Mouse (Mus musculus) embryonic facial prominence, embryonic 14.5 days (tissue): Measurements from ENCODE around the gene Cpox. TPM values are rescaled to one million over a fixed set of nuclear protein-coding genes. Genes with fewer than 3 reads are reported as not detected.
A peak's percentile ranks its signal among the peaks of the same experiment; 100 is the strongest.

Experiments used
- ATAC-seq: fragments of 200-750 bp; cut with Nextera tagmentation; 2 replicates; pipeline ENCODE4 v1.8.0; 2017; ENCODE audit warnings: low read depth, moderate number of reproducible peaks, moderate TSS enrichment
- DNase-seq: peaks from one replicate; pipeline ENCODE4 v3.0.0-alpha.2; 2015; ENCODE audit warnings: low spot score
- H3K27ac ChIP-seq: fragments of 300-500 bp; sonication (generic); replicated peaks from 2 replicates; pipeline ENCODE4 v1.5.1; 2014; ENCODE audit warnings: low read depth, mild to moderate bottlenecking, low read length, moderate library complexity
- H3K27me3 ChIP-seq: fragments of 300-500 bp; sonication (generic); replicated peaks from 2 replicates; pipeline ENCODE4 v1.6.1; 2014; ENCODE audit warnings: low read length; ENCODE audit not compliant: control insufficient read depth, insufficient read depth
- H3K36me3 ChIP-seq: fragments of 300-500 bp; sonication (generic); 2 replicates; pipeline ENCODE4 v1.6.1; 2014; ENCODE audit warnings: low read length, mixed read lengths; ENCODE audit not compliant: control insufficient read depth, insufficient read depth
- H3K4me1 ChIP-seq: fragments of 300-500 bp; sonication (generic); 2 replicates; pipeline ENCODE4 v1.6.1; 2014; ENCODE audit warnings: antibody characterized with exemption, low read length; ENCODE audit not compliant: control insufficient read depth, insufficient read depth
- H3K4me2 ChIP-seq: fragments of 300-500 bp; sonication (generic); 2 replicates; pipeline ENCODE4 v1.6.1; 2014; ENCODE audit warnings: low read depth, mild to moderate bottlenecking, low read length, moderate library complexity, mixed read lengths
- H3K4me3 ChIP-seq: fragments of 300-500 bp; sonication (generic); 2 replicates; pipeline ENCODE4 v1.5.1; 2014; ENCODE audit warnings: low read depth, mild to moderate bottlenecking, low read length
- H3K9ac ChIP-seq: fragments of 300-500 bp; sonication (generic); 2 replicates; pipeline ENCODE4 v1.6.1; 2014; ENCODE audit warnings: low read depth, mild to moderate bottlenecking, low read length, moderate library complexity, mixed read lengths
- H3K9me3 ChIP-seq: fragments of 300-500 bp; sonication (generic); 2 replicates; pipeline ENCODE4 v1.6.1; 2016; ENCODE audit warnings: low read length; ENCODE audit not compliant: control insufficient read depth
- WGBS: fragments of 180-500 bp; shearing (Covaris S2); extraction: QIAGEN DNeasy Blood & Tissue Kit; methylation state at CpG from one replicate; pipeline ENCODE4 v1.1.7; 2014; 5-methylcytosine and 5-hydroxymethylcytosine counted together
- polyA plus RNA-seq: library from polyadenylated mRNA; unstranded; fragments of >200 nt; fragmentation: Nextera tagmentation; extraction: Ambion mirVana; gene quantifications from 2 replicates; pipeline ENCODE4 v1.2.1, GENCODE M21; 2014

Cpox gene
- polyA plus RNA-seq, 1 experiment from 2014 or later = 18.0 TPM

DNA sequence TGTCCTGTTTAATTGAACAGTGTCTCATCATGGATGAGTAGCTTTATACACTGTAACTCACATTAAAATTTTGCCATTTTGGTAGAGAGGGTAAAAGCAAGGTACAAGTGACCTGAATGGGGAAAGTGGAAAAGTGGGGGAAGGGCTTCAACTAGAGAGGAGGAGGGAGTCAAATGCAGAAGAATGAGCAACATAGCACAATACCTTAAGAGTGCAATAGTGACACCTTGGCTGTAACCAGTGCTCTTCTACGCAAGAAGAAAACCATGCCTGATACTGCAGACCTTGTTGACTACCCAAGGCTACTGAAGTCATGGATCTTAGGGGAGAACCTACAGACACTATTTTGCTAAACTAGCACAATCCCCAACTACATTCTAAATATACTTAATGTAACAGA lies 27.2 kb downstream of the Cpox start:
- no peak for ATAC-seq
- WGBS = 95% methylated on average over 1 of the region's 1 CpGs
- H3K4me2 ChIP-seq = no peak overlapping the region
- H3K4me3 ChIP-seq = no peak overlapping the region
- no peaks in the 10 kb centered on the region for H3K9me3 ChIP-seq
- no peak for DNase-seq
- H3K4me1 ChIP-seq = no peaks in the 10 kb centered on the region
- H3K27ac ChIP-seq = no peak overlapping the region
- no peaks in the 10 kb centered on the region for H3K36me3 ChIP-seq
- no peaks in the 10 kb centered on the region for H3K27me3 ChIP-seq
- no peak overlapping the region for H3K9ac ChIP-seq

DNA sequence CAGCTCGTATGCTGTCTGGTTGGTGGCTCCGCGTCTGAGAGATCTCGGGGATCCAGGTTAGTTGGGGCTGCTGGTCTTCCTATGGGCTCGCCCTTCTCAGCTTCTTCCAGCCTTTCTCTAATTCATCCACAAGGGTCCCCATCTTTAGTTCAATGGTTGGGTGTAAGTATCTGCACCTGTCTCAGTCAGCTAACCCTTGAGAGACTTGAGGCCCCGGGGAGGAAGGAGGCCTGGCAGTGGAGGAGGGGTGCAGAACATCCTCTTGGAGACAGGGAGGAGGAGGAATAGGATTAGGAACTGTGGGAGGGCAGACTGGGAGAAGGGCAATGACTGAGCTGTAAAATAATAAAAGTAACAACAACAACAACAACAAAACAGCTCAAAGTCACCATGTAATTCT lies 30.1 kb downstream of the Cpox start:
- DNase-seq (no peak), ATAC-seq (no peak)
- Histone ChIP-seq H3K9ac (no peak overlapping the region), H3K4me1 (no peaks in the 10 kb centered on the region), H3K4me2 (no peak overlapping the region), H3K27me3 (no peaks in the 10 kb centered on the region), H3K36me3 (no peaks in the 10 kb centered on the region), H3K9me3 (no peaks in the 10 kb centered on the region), H3K27ac (no peak overlapping the region), H3K4me3 (no peak overlapping the region)
- 81% methylated on average over 6 of the region's 6 CpGs for WGBS

DNA sequence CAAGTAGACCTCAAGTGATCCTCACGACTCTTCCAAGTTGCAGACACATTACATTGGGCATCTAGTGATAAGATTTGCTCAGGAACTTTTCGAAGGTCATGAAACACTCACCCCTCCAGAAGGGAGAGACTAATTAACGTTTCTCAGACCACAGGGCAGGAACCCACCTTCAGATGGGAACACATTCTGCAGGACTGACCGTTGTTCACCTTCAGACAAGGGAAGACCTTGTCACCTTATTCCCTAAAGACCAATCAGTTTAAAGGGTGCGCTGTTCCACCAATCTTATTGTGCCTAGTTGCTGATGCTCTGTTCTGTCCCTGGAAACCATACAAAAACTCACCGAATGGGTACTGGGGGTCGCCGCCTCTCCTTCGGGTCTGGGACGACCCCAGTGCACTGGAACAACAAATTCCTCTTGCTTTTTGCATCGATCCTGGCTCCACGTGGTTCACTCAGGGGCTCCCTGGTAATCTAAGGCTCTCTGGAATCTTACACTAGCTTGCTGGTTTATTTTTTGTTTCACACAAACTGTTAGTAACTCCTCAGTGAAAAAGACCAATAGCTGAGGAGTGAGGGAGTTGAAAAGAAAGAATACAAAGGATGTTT lies 30.8 kb downstream of the Cpox start:
- no peaks in the 10 kb centered on the region for H3K27me3 ChIP-seq
- H3K9me3 ChIP-seq = no peaks in the 10 kb centered on the region
- WGBS = 81% methylated on average over 12 of the region's 12 CpGs
- H3K36me3 ChIP-seq = no peaks in the 10 kb centered on the region
- H3K4me3 ChIP-seq = no peak overlapping the region
- DNase-seq (no peak), ATAC-seq (no peak)
- H3K9ac ChIP-seq = no peak overlapping the region
- no peak overlapping the region for H3K4me2 ChIP-seq
- H3K27ac ChIP-seq = no peak overlapping the region
- H3K4me1 ChIP-seq = no peaks in the 10 kb centered on the region

DNA sequence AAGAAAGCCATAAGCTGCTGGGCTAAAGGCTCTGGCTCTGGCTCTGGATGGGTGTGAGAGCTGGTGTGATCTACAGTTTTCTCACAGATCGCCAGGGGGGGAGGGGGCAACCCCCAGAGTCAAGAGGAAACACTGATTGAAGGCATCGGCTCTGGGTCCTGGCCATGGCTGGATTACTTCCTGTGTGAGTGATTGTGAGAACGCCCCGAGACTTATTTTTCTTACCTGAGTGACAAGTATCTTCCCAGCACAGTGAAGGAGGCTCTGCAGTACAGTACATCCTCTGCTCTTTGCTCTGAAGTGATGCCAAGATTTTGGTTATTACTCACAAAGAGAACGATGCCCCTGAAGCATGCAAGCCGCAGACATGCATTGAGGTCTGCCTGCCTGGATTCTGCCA lies 31.7 kb downstream of the Cpox start:
- H3K4me3 ChIP-seq = no peak overlapping the region
- 32% methylated on average over 6 of the region's 6 CpGs for WGBS
- DNase-seq (no peak), ATAC-seq (peak; percentile 41; the same call in 1 of the 2 replicates)
- no peaks in the 10 kb centered on the region for H3K27me3 ChIP-seq
- no peak overlapping the region for H3K27ac ChIP-seq
- no peaks in the 10 kb centered on the region for H3K9me3 ChIP-seq
- no peaks in the 10 kb centered on the region for H3K4me1 ChIP-seq
- no peak overlapping the region for H3K9ac ChIP-seq
- H3K36me3 ChIP-seq = no peaks in the 10 kb centered on the region
- no peak overlapping the region for H3K4me2 ChIP-seq

DNA sequence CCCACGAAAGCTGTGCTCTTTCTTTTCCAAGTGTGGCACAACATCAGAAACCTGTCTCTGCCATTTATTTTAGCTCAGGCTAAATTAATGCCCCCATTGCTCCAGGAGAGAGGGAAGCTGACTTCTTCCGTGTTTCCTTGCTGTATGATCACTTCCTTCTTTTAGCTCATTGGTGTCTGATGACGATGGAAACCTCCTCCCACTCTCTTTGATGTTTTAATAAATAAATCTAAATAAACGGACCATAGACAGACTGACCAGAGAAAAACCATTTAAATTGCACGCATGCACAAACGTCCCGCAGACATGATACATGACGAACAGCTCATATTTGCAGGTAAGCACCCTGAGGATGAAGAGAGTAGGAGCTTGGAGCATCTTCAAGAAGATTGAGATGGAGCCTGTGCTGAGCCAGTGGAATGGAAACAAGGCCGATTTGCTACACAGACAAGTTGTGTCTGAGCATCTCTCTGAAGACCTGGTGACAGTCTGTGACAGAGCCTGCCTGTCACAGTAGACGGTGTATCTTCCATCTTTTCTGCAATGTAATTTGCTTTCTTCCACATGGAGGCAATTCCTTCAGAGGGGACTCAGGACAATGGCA lies 32.3 kb downstream of the Cpox start:
- Histone ChIP-seq H3K27me3 (no peaks in the 10 kb centered on the region), H3K9me3 (no peaks in the 10 kb centered on the region), H3K36me3 (no peaks in the 10 kb centered on the region), H3K27ac (no peak overlapping the region), H3K4me1 (no peaks in the 10 kb centered on the region), H3K9ac (no peak overlapping the region), H3K4me2 (no peak overlapping the region), H3K4me3 (no peak overlapping the region)
- no peak for DNase-seq
- WGBS = 71% methylated on average over 10 of the region's 10 CpGs
- ATAC-seq = no peak

DNA sequence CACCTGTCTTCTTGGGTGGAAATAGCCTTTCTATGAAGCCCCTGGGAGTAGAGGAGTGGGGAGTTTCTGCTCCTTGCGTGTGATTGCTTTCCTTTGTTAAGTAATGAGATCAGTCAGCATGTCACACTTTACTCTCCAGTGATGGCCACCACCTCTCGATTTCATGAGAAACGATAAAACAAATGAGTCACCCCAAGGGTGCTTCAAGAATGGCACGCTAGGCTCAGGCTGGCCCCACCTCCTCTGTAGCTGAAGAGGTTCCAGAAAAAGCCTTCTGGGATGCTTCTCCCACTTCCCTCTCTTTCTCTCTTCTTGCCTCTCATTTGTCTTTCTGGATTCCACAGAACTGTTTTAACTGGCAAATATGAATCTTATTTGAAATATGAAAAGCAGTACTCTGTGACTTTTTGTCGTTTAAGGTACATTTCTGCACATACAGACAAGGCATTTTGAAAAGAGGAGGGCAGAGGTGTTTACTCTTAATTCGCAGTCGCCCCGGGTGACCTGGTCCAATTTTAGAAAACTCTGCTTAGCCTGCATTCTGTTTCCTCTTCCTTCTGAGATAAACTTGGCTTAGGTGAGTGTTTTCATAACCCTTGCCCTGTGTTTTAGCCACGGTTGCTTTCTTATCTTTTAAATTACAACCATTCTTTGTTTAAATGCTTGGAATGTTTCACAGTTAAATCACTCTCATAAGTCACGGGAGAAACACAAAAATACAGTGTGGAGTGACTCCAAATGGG lies 33.5 kb downstream of the Cpox start:
- DNase-seq = no peak
- H3K9ac ChIP-seq = no peak overlapping the region
- WGBS = 26% methylated on average over 10 of the region's 10 CpGs

DNA sequence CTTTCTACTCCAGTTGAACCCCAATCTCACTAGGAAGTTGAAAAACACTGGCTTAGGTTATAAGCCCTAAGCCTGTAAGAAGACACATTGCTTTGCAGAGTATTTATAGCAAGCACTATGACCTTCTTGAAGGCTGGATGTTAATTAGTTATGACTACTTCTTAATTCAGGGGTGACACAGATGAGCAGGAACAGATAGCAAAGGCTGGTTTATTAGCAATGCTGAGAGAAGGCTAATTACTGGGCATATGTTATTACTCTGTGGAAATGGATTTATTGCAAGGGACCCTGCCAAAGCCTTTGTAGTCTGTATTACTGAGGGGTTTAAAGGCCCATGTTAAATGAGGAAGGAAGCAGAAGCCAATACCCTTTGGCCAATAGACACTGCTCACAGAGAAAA lies 34.9 kb downstream of the Cpox start:
- Histone ChIP-seq H3K27ac (no peak overlapping the region), H3K4me1 (no peaks in the 10 kb centered on the region), H3K27me3 (no peaks in the 10 kb centered on the region), H3K36me3 (no peaks in the 10 kb centered on the region), H3K4me2 (no peak overlapping the region), H3K4me3 (no peak overlapping the region), H3K9ac (no peak overlapping the region), H3K9me3 (no peaks in the 10 kb centered on the region)
- DNase-seq (no peak), ATAC-seq (no peak)

More for the DNA sequence above, 33.5 kb downstream of the Cpox start:
- H3K4me1 ChIP-seq = no peaks in the 10 kb centered on the region
- H3K9me3 ChIP-seq = no peaks in the 10 kb centered on the region
- no peak overlapping the region for H3K27ac ChIP-seq
- no peak overlapping the region for H3K4me3 ChIP-seq
- no peak for ATAC-seq
- H3K36me3 ChIP-seq = no peaks in the 10 kb centered on the region
- no peak overlapping the region for H3K4me2 ChIP-seq
- H3K27me3 ChIP-seq = no peaks in the 10 kb centered on the region

DNA sequence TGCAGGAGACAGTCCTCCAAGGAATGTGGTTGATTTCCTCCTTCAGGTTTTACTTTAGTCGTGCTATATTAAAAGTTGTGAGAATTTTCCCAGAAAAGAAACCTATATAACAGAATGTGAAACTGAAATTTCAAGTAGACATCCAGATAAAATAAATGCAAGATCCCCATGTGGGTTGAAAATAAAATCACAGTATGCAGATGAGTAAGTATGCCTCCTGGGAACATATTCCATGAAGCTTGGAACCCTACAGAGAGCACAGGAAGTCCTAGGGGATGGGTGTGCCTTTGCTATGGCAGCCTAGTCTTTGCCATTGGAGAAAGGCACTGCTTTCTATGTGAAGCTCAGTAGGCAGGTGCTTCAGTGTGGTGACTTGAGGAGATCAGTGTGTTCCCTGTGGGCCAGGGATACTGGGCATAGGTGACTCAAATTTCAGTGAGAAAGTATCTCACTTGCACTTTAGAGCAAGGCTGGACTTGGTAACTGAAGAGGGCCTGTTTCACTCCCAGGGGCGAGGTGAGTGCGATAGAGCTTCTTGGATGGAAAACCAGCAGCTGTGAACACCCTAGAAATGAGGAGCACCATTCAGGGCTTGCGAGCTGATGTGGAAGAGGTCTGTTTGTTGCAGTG lies 37.3 kb downstream of the Cpox start:
- DNase-seq (no peak), ATAC-seq (no peak)
- H3K4me3 ChIP-seq = no peak overlapping the region
- no peak overlapping the region for H3K9ac ChIP-seq
- H3K4me1 ChIP-seq = no peaks in the 10 kb centered on the region
- H3K4me2 ChIP-seq = no peak overlapping the region
- no peaks in the 10 kb centered on the region for H3K36me3 ChIP-seq
- H3K27ac ChIP-seq = no peak overlapping the region
- 83% methylated on average over 4 of the region's 4 CpGs for WGBS
- no peaks in the 10 kb centered on the region for H3K9me3 ChIP-seq
- no peaks in the 10 kb centered on the region for H3K27me3 ChIP-seq
